Mouse (Mus musculus): ENCODE data around the gene Ddx52.

DNA sequence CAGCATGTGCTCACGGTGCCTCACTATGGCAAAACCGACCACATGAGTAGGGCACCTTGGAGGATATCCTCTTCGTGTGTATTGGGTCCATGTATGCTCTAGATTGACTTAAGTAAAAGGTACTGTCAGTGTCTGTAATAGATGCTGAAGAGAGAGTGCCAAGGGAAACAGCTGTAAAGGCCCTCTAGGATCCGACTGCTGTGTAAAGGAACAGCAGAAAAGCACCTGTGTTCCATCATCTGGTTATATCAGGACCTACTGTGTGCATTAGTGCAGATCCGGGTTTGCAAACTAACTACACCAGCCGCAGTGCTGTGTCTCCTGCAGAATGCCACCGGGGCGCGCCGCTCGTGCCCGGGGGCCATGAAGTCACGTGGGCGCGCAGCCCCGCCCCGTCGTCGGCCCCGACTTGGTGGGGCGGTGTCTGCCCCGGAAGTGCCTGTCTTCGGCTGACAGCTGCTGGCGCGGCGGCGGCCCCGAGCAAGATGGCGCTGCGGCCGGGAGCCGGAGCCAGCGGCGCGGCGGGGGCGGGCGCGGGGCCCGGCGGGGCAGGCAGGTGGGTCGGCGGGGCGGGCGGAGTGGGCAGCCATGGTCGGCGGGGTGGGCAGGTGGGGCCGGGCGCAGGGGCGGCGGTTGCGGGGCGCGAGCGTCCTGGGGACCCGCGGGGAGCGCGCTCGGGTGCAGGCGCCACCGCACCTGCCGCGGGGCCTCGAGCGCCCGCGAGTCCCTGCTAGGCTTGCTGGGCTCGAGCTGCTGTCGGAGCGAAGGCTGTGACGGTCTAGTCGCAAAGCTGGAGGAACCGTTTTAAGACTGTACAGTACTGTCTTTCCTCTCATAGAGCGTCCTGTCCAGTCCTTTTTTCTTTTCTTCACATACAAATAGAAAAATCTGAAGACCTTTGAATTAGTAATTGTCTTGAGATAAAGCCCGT is 22.4 kb downstream of the Ddx52 start, which contains the start of gene Synrg:
- TF ChIP-seq CTCF (IDR thresholded peaks at IDR 0.05; ENCODE audit: borderline replicate concordance, extremely low read depth, insufficient read depth, insufficient read length): no peak
- peak; percentile 77 for TF ChIP-seq POLR2A (IDR thresholded peaks at IDR 0.05; ENCODE audit: borderline replicate concordance, extremely low read depth, insufficient read depth, insufficient read length, poor library complexity, severe bottlenecking)
